Mouse (Mus musculus) heart, adult 2 months (tissue): ENCODE results near the gene Gper1. TPM values are rescaled to one million over a fixed set of nuclear protein-coding genes. Genes with fewer than 3 reads are reported as not detected.

Experiments
- DNase-seq, 2 experiments: peaks; one replicate each; pipeline ENCODE4 v3.0.0; 2021
- H3K27ac ChIP-seq: fragments of 200-600 bp; 2 replicates; pipeline ENCODE4 v1.8.1; 2022
- H3K27me3 ChIP-seq: fragments of 200-500 bp; 2 replicates; pipeline ENCODE4 v1.6.1; 2012; ENCODE audit warnings: mild to moderate bottlenecking, low read length, inconsistent platforms, mixed read lengths; ENCODE audit not compliant: control insufficient read depth, insufficient read depth
- H3K36me3 ChIP-seq: fragments of 200-500 bp; 2 replicates; pipeline ENCODE4 v1.6.1; 2012; ENCODE audit warnings: low read length, inconsistent platforms; ENCODE audit not compliant: control insufficient read depth, insufficient read depth
- H3K4me1 ChIP-seq: fragments of 200-500 bp; 2 replicates; pipeline ENCODE4 v1.6.1; 2011; ENCODE audit warnings: low read length; ENCODE audit not compliant: control insufficient read depth, insufficient read depth
- H3K4me3 ChIP-seq: fragments of 200-600 bp; 2 replicates; pipeline ENCODE4 v1.8.1; 2022
- H3K79me2 ChIP-seq: fragments of 200-500 bp; replicated peaks from 2 replicates; pipeline ENCODE4 v1.6.1; 2012; ENCODE audit warnings: mild to moderate bottlenecking, inconsistent platforms, low read length, moderate library complexity, mixed read lengths; ENCODE audit not compliant: control insufficient read depth, insufficient read depth
- H3K9ac ChIP-seq: fragments of 200-500 bp; 2 replicates; pipeline ENCODE4 v1.6.1; 2012; ENCODE audit warnings: low read depth, mild to moderate bottlenecking, control low read depth, inconsistent platforms, low read length, mixed read lengths
- CTCF ChIP-seq: fragments of 200-600 bp; IDR thresholded peaks from 2 replicates; pipeline ENCODE4 v1.8.1; 2022; ENCODE audit warnings: antibody characterized with exemption, mild to moderate bottlenecking, moderate library complexity
- EP300 ChIP-seq: fragments of 200-500 bp; IDR thresholded peaks from 2 replicates; pipeline ENCODE4 v1.6.1; 2011; ENCODE audit warnings: low read depth, low read length, control low read depth; ENCODE audit not compliant: insufficient read depth
- POLR2A ChIP-seq: fragments of 200-500 bp; IDR thresholded peaks from 2 replicates; pipeline ENCODE4 v1.6.1; 2011; ENCODE audit warnings: mild to moderate bottlenecking, low read depth, low read length, control low read depth; ENCODE audit not compliant: insufficient read depth
- WGBS: fragments of 180-500 bp; shearing (Covaris S2); methylation state at CpG from one replicate; pipeline ENCODE4 v1.1.7; 2018; 5-methylcytosine and 5-hydroxymethylcytosine counted together
- intact Hi-C: fragments of 180-260 bp; cut with DNase I; formaldehyde crosslinking; loops from one replicate; pipeline ENCODE4 v1.15.1; 2025
- polyA plus RNA-seq: library from polyadenylated mRNA; depleted of rRNA; stranded (reverse); fragments of >200 nt; gene quantifications from 2 replicates; pipeline ENCODE4 v1.2.3, GENCODE M21; 2012
- total RNA-seq, 2 experiments: library from RNA; stranded (reverse); gene quantifications; 2 replicates each; pipeline ENCODE4 v1.2.3; 2021

Gper1 gene
- total and polyA plus RNA-seq, 3 experiments = 1.4 to 2.0 (median 1.5) TPM

- Histone ChIP-seq H3K4me1 (peaks cover 17% of the 10 kb centered on the region), H3K36me3 (no peaks in the 10 kb centered on the region), H3K27ac (peak overlapping the region; percentile 40), H3K4me3 (no peak overlapping the region), H3K79me2 (no peaks in the 10 kb centered on the region; the same call in 1 of the 2 replicates), H3K9ac (peak overlapping the region; percentile 23; the same call in 1 of the 2 replicates), H3K27me3 (no peaks in the 10 kb centered on the region)
- intact Hi-C loops = loop anchor here (1.0 kb wide), 1 partner anchor 34 kb away; no protein-coding TSS in a partner anchor
- 8% methylated on average over 5 of the region's 5 CpGs for WGBS
- TF ChIP-seq CTCF = peak; percentile 96
- TF ChIP-seq EP300 = peak; percentile 99
- 0 out of 2 replicates have a peak, but pooled peaks have one; percentile 38 for TF ChIP-seq POLR2A
- peak; percentile 94 for DNase-seq
These were observed 24.8 kb upstream of the Gper1 start for GRCm38 (mm10) chr5:139397959-139398753.

GRCm38 (mm10) chr5:139398786-139399185, 24.2 kb upstream of the Gper1 start:
- Histone ChIP-seq H3K4me1 (peaks cover 17% of the 10 kb centered on the region), H3K36me3 (no peaks in the 10 kb centered on the region), H3K27ac (peak overlapping the region; percentile 36), H3K79me2 (peaks cover 1% of the 10 kb centered on the region; the same call in 1 of the 2 replicates), H3K4me3 (no peak overlapping the region), H3K9ac (peak overlapping the region; percentile 20; the same call in 1 of the 2 replicates), H3K27me3 (no peaks in the 10 kb centered on the region)
- 66% methylated on average over 5 of the region's 5 CpGs for WGBS
- no peak for DNase-seq
- intact Hi-C loops = loop anchor here (1.0 kb wide), 1 partner anchor 34 kb away; no protein-coding TSS in a partner anchor
- TF ChIP-seq CTCF (no peak), POLR2A (no peak), EP300 (no peak)

DNA sequence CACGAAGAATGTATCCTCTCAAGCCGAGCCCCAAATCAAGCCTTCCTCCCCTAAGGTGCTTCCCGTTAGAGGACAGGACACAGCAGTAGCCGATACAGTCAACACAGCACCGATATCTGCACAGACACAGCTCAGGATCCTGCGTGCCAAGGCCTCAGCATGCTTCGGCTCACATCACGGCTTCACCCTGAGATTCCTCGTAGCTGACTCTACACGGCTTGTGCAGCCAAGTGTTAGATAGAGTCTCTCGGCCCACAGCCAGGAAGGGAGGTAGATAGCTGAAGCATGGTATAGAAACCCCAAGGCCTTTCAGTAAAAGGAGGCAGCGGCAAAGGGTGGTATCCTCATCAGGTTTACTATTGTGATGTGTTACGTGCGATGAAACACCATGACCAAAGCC, 23.0 kb upstream of the Gper1 start:
- 64% methylated on average over 14 of the region's 14 CpGs for WGBS
- peaks cover 22% of the 10 kb centered on the region for H3K4me1 ChIP-seq
- H3K4me3 ChIP-seq = no peak overlapping the region
- H3K27ac ChIP-seq = no peak overlapping the region
- no peaks in the 10 kb centered on the region for H3K36me3 ChIP-seq
- DNase-seq = no peak
- TF ChIP-seq CTCF (no peak), EP300 (no peak), POLR2A (no peak)
- H3K79me2 ChIP-seq = peaks cover 2% of the 10 kb centered on the region; the same call in 1 of the 2 replicates
- no peaks in the 10 kb centered on the region for H3K27me3 ChIP-seq
- intact Hi-C loops = no loop called here
- no peak overlapping the region for H3K9ac ChIP-seq

- no peak overlapping the region for H3K4me3 ChIP-seq
- intact Hi-C loops = no loop called here
- no peaks in the 10 kb centered on the region for H3K27me3 ChIP-seq
- H3K27ac ChIP-seq = no peak overlapping the region
- 0 out of 2 replicates have a peak, but pooled peaks cover 2% of the 10 kb centered on the region for H3K79me2 ChIP-seq
- TF ChIP-seq EP300 (no peak), CTCF (no peak), POLR2A (no peak)
- H3K4me1 ChIP-seq = peaks cover 24% of the 10 kb centered on the region
- WGBS = 94% methylated on average over 2 of the region's 2 CpGs
- H3K36me3 ChIP-seq = no peaks in the 10 kb centered on the region
- DNase-seq = no peak
- no peak overlapping the region for H3K9ac ChIP-seq
These were observed 20.8 kb upstream of the Gper1 start for GRCm38 (mm10) chr5:139402106-139402505.

DNA sequence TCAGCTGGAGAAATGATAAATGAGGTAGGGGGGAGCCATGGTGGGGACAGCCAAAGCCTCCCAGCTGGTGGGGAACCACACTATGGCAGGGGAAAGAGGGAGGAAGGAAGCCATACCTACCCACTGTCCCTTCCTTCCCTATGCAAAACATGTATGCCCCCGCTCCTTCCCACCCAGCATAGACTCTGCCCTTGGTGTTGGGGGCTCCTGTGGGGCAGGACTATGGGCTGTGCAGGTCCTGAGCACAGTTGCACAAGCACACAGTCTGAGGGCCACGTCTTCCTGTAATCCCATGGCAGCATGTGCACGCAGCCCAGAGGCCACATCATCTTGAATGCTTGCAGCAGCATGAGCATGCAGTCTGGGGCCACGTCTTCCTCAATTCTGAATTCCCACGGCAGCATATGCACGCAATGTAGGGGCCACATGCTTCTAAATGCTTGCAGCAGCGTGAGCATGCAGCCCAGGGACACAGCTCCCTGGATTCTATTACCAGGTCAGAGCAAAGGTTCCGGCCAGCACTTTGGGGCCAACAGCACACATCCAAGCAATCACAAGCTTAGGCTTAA, 19.2 kb upstream of the Gper1 start:
- peaks cover 22% of the 10 kb centered on the region for H3K4me1 ChIP-seq
- no peak overlapping the region for H3K9ac ChIP-seq
- TF ChIP-seq EP300 (no peak), CTCF (no peak), POLR2A (no peak)
- H3K4me3 ChIP-seq = no peak overlapping the region
- no peak overlapping the region for H3K27ac ChIP-seq
- intact Hi-C loops = no loop called here
- no peak for DNase-seq
- no peaks in the 10 kb centered on the region for H3K27me3 ChIP-seq
- peaks cover under 1% of the 10 kb centered on the region; the same call in 1 of the 2 replicates for H3K36me3 ChIP-seq
- H3K79me2 ChIP-seq = 0 out of 2 replicates have a peak, but pooled peaks cover 2% of the 10 kb centered on the region
- 82% methylated on average over 8 of the region's 8 CpGs for WGBS
